Mouse (Mus musculus): ENCODE measurements around the gene Tinagl1.

Tinagl1 gene

GRCm38 (mm10) chr4:130141786-130142185, 33.1 kb downstream of the Tinagl1 start:
- DNase-seq (ENCODE audit: low spot score in 2 of 2): no peak

GRCm38 (mm10) chr4:130140992-130141402, 33.9 kb downstream of the Tinagl1 start:
- no peak for DNase-seq (ENCODE audit: low spot score in 2 of 2)

GRCm38 (mm10) chr4:130139214-130139492, 35.8 kb downstream of the Tinagl1 start, which contains the start of gene Hcrtr1:
Gene Hcrtr1, minus strand, starts transcription at chr4:130139359.
- DNase-seq (ENCODE audit: low spot score in 2 of 2): no peak

- DNase-seq (ENCODE audit: low spot score in 2 of 2): peak; percentile 41 to 51
These were observed 36.3 kb downstream of the Tinagl1 start for GRCm38 (mm10) chr4:130138441-130139213.

- no peak for DNase-seq (ENCODE audit: low spot score in 2 of 2)
These were observed 41.5 kb downstream of the Tinagl1 start for GRCm38 (mm10) chr4:130133399-130133798.

GRCm38 (mm10) chr4:130131448-130132105, 43.3 kb downstream of the Tinagl1 start:
- no peak for DNase-seq (ENCODE audit: low spot score in 2 of 2)

- DNase-seq (ENCODE audit: low spot score in 2 of 2): no peak
These were observed 44.1 kb downstream of the Tinagl1 start for GRCm38 (mm10) chr4:130130641-130131350.

- no peak for DNase-seq (ENCODE audit: low spot score in 2 of 2)
These were observed 44.8 kb downstream of the Tinagl1 start for GRCm38 (mm10) chr4:130130082-130130481.

- DNase-seq (ENCODE audit: low spot score in 2 of 2): no peak
These were observed 46.0 kb downstream of the Tinagl1 start for GRCm38 (mm10) chr4:130128907-130129306.

GRCm38 (mm10) chr4:130125935-130126334, 49.0 kb downstream of the Tinagl1 start:
- no peak for DNase-seq (ENCODE audit: low spot score in 2 of 2)

- DNase-seq (ENCODE audit: low spot score in 2 of 2): no peak
These were observed 49.8 kb downstream of the Tinagl1 start for GRCm38 (mm10) chr4:130125164-130125563.

GRCm38 (mm10) chr4:130124110-130124509, 50.8 kb downstream of the Tinagl1 start:
- DNase-seq (ENCODE audit: low spot score in 2 of 2): no peak

GRCm38 (mm10) chr4:130123020-130123419, 51.9 kb downstream of the Tinagl1 start:
- no peak for DNase-seq (ENCODE audit: low spot score in 2 of 2)

GRCm38 (mm10) chr4:130121560-130121959, 53.4 kb downstream of the Tinagl1 start:
- DNase-seq (ENCODE audit: low spot score in 2 of 2): no peak

GRCm38 (mm10) chr4:130120752-130121151, 54.2 kb downstream of the Tinagl1 start:
- no peak for DNase-seq (ENCODE audit: low spot score in 2 of 2)

Data from heart, adult 9 months (tissue).